Mouse (Mus musculus) heart, embryonic 15.5 days (tissue): ENCODE measurements at regions not wholly inside any gene's neighbourhood (a gene's known extent, or its start where the extent isn't known, plus 50 kb on each side); places are given as distances from the start of the nearest gene placed in this dataset.
A peak's percentile ranks its signal among the peaks of the same experiment; 100 is the strongest.

ENCODE experiments used
- ATAC-seq: fragments of 200-750 bp; cut with Nextera tagmentation; replicated peaks from 2 replicates; pipeline ENCODE4 v1.8.0; 2017; ENCODE audit warnings: low read depth, moderate TSS enrichment; ENCODE audit not compliant: insufficient number of reproducible peaks, insufficient read depth, low FRiP score
- H3K27ac ChIP-seq: fragments of 300-500 bp; sonication (generic); 2 replicates; pipeline ENCODE4 v1.5.1; 2015; ENCODE audit warnings: mild to moderate bottlenecking, inconsistent platforms
- H3K27me3 ChIP-seq: fragments of 300-500 bp; sonication (generic); 2 replicates; pipeline ENCODE4 v1.6.1; 2015; ENCODE audit warnings: inconsistent platforms
- H3K36me3 ChIP-seq: fragments of 300-500 bp; sonication (generic); 2 replicates; pipeline ENCODE4 v1.6.1; 2015; ENCODE audit warnings: mild to moderate bottlenecking, inconsistent platforms
- H3K4me1 ChIP-seq: fragments of 300-500 bp; sonication (generic); replicated peaks from 2 replicates; pipeline ENCODE4 v1.6.1; 2015; ENCODE audit warnings: inconsistent platforms
- H3K4me2 ChIP-seq: fragments of 300-500 bp; sonication (generic); 2 replicates; pipeline ENCODE4 v1.6.1; 2015; ENCODE audit warnings: inconsistent platforms, mild to moderate bottlenecking, moderate library complexity
- H3K4me3 ChIP-seq: fragments of 300-500 bp; sonication (generic); 2 replicates; pipeline ENCODE4 v1.5.1; 2015; ENCODE audit warnings: mild to moderate bottlenecking, inconsistent platforms
- H3K9ac ChIP-seq: fragments of 300-500 bp; sonication (generic); 2 replicates; pipeline ENCODE4 v1.6.1; 2015; ENCODE audit warnings: mild to moderate bottlenecking, inconsistent platforms
- H3K9me3 ChIP-seq: fragments of 300-500 bp; sonication (generic); replicated peaks from 2 replicates; pipeline ENCODE4 v1.6.1; 2016; ENCODE audit warnings: inconsistent platforms
- WGBS: fragments of 180-500 bp; shearing (Covaris S2); methylation state at CpG from one replicate; pipeline ENCODE4 v1.1.7; 2015; ENCODE audit warnings: mixed read lengths; 5-methylcytosine and 5-hydroxymethylcytosine counted together

DNA sequence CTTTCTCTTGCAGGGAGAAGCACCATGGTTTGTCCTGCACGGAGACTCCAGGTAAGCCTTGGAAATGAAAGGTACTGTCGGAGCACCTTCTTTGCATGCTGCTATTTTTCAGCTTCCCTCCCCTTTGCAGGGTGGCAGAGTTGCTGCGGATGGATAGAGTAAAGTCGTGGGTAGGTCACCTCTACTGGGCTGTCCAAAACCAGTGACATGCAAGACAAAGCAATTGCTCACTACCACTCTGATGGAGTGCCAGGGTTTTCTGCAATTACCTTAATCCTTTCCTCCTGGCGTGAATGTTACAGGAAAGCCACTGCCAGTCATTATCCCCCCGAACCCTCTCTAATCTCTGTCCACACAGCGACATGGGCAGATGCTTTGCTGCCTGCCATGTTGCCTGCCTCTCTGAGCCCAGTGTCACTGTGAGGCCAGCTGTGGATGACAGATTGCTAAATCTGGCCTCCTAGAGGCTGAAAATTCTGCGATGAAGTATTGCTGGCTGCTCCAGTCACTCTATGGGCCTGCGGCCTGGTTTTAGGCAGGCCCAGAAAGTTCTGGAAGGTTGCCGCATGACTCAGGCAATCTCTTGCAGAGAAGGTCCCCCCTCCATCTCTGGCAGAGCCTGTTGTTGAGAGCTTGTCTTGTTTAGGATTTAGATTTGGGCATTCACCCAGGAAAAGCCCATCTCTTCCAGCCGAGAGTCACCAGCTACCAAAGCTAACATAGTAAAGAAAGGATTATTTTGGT, 54.1 kb upstream of the Sod3 start:
- Histone ChIP-seq H3K36me3 (no peaks in the 10 kb centered on the region), H3K27ac (no peak overlapping the region), H3K4me2 (no peak overlapping the region), H3K4me3 (no peak overlapping the region), H3K9ac (no peak overlapping the region), H3K9me3 (no peaks in the 10 kb centered on the region), H3K4me1 (no peaks in the 10 kb centered on the region), H3K27me3 (no peaks in the 10 kb centered on the region)
- no peak for ATAC-seq
- 74% methylated on average over 11 of the region's 11 CpGs for WGBS

DNA sequence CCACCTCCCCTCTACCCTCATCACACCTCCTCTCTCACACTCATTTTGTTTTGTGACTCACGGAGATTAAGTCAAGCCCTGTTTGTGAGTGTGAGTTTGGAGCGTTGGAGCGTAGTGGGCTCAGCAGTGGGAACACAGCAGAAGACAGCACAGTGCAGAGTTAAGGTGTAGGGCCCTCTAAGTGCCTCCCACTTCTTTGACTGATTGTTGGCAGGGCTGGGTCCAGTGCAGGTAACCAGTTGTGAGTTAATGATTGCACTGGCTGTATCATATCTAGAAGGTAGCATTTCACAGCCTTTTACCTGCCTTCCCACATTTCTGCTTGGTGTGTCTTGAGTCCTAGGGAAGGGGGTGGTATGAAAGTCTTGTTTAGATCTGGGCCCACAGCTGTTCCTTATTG, 67.3 kb upstream of the Sod3 start:
- Histone ChIP-seq H3K4me3 (no peak overlapping the region), H3K9ac (no peak overlapping the region), H3K4me1 (peaks cover 10% of the 10 kb centered on the region), H3K27ac (no peak overlapping the region), H3K9me3 (no peaks in the 10 kb centered on the region), H3K4me2 (no peak overlapping the region), H3K36me3 (no peaks in the 10 kb centered on the region), H3K27me3 (no peaks in the 10 kb centered on the region)
- 90% methylated on average over 3 of the region's 3 CpGs for WGBS
- no peak for ATAC-seq

DNA sequence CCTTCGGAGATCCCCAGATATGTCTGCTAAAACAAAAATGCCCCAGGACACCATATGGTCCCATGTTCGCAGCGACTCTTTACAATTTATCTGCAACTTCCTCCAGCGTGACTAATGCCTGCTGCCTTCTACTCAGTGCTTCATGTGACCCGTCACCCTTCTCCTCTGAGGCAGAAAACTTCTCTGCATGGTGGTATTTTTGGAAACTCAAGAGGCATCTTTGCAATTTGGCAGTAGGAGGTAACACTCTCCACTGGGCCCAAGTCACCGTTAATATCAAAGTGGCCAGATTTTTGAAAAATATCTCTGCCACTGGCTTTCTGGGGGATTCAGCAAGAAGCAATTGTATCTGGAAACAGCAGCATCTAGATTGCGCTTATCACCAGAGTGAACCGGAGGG, 69.1 kb upstream of the Sod3 start:
- ATAC-seq = 0 out of 2 replicates have a peak, but pooled peaks have one; percentile 47
- no peak overlapping the region for H3K9ac ChIP-seq
- no peaks in the 10 kb centered on the region for H3K27me3 ChIP-seq
- no peaks in the 10 kb centered on the region for H3K36me3 ChIP-seq
- peak overlapping the region; percentile 83 for H3K27ac ChIP-seq
- no peaks in the 10 kb centered on the region for H3K9me3 ChIP-seq
- peaks cover 10% of the 10 kb centered on the region for H3K4me1 ChIP-seq
- 21% methylated on average over 8 of the region's 8 CpGs for WGBS
- H3K4me2 ChIP-seq = peak overlapping the region; percentile 41
- no peak overlapping the region for H3K4me3 ChIP-seq

DNA sequence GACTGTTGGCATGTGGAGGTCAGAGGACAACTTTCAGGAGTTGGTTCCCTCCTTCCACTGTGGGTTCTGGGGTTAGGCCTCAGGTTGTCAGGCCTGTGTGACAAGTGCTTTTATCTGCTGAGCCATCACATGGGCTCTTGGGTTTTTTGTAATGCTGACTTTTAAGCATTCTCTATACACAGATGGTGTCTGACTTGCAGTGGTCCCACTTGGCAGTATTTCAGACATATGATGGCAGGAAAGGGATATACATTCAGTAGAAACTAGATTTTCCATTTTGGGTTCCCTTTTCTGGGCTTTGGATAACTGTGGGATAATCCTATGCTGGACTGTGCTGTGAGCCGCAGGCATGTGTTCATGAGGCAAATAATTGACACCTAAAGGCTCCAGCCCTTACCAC, 75.3 kb upstream of the Sod3 start:
- WGBS = 78% methylated on average over 1 of the region's 1 CpGs
- no peaks in the 10 kb centered on the region for H3K9me3 ChIP-seq
- no peak overlapping the region for H3K4me3 ChIP-seq
- no peak overlapping the region for H3K9ac ChIP-seq
- no peaks in the 10 kb centered on the region for H3K4me1 ChIP-seq
- ATAC-seq = no peak
- no peak overlapping the region for H3K4me2 ChIP-seq
- no peaks in the 10 kb centered on the region for H3K27me3 ChIP-seq
- H3K36me3 ChIP-seq = no peaks in the 10 kb centered on the region
- no peak overlapping the region for H3K27ac ChIP-seq

DNA sequence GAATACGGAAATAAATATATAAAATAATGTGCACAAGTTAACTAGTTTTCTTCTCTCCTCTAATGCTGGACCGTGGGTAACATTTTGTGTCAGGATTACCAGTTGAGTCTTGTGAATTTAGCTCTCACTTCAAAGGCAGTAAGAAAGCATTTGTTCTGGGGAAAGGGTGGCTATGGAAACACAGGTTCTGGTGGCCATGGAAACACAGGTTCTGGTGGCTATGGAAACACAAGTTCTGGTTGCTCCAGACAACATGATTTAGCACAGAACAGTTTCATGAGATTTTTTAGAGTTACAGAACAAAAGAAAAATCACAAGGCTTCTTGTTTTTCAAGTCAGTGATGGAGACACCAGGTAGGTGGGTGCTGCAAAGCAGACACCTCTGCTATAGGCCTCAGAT, 82.7 kb upstream of the Sod3 start:
- no peak for ATAC-seq
- no peaks in the 10 kb centered on the region for H3K27me3 ChIP-seq
- H3K4me3 ChIP-seq = no peak overlapping the region
- WGBS = 84% methylated on average over 2 of the region's 2 CpGs
- H3K4me1 ChIP-seq = no peaks in the 10 kb centered on the region
- no peak overlapping the region for H3K4me2 ChIP-seq
- H3K9me3 ChIP-seq = no peaks in the 10 kb centered on the region
- H3K27ac ChIP-seq = no peak overlapping the region
- H3K9ac ChIP-seq = no peak overlapping the region
- H3K36me3 ChIP-seq = no peaks in the 10 kb centered on the region

DNA sequence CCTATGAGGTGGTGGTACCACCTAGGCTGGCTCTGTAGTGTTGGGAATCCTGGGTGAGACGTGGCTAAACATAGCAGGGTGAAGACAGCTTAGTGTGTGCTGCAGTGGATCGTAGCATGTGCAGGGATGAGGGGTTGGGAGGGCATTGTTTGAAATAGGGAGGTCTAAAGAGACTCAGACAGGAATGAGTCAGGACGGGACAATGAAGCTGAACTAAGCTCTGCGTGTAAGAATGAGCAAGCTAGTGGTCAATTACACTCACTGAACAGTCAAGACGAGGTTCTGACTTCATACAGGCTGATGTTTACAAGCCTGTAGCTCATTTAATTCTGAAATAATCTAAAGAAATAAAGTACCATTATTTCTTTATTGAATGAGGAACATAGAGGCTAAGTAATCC, 85.5 kb upstream of the Sod3 start:
- WGBS = 74% methylated on average over 5 of the region's 5 CpGs

DNA sequence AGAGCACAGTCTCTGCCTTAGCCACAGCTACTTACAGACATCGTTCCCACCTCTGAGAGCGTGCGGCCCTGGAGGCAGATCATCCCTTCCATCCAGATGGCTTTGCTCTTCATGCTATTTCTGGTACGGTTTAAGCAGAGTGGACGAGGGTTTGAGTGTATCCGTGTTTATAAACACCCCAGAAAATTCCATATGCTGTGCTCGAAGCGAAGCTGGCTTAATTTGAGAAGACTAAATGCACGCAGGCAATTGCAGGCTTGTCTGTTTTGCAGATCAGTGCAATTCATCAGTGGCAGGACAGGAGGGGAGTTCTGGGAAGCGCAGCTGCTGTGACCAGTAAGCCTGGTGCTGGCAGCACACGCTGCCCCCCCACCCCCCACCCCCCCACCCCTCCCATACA, 72.9 kb upstream of the Dhx15 start:
- Histone ChIP-seq H3K4me1 (no peaks in the 10 kb centered on the region), H3K27ac (no peak overlapping the region), H3K9ac (no peak overlapping the region), H3K4me2 (no peak overlapping the region), H3K9me3 (0 out of 2 replicates have a peak, but pooled peaks cover 4% of the 10 kb centered on the region), H3K4me3 (no peak overlapping the region), H3K27me3 (no peaks in the 10 kb centered on the region), H3K36me3 (no peaks in the 10 kb centered on the region)
- WGBS = 75% methylated on average over 11 of the region's 11 CpGs
- ATAC-seq = no peak

More for the DNA sequence above, 85.5 kb upstream of the Sod3 start:
- no peak overlapping the region for H3K27ac ChIP-seq
- ATAC-seq = no peak
- H3K4me2 ChIP-seq = no peak overlapping the region
- H3K4me3 ChIP-seq = no peak overlapping the region
- no peaks in the 10 kb centered on the region for H3K4me1 ChIP-seq
- H3K9me3 ChIP-seq = no peaks in the 10 kb centered on the region
- no peak overlapping the region for H3K9ac ChIP-seq
- H3K27me3 ChIP-seq = no peaks in the 10 kb centered on the region
- H3K36me3 ChIP-seq = no peaks in the 10 kb centered on the region

DNA sequence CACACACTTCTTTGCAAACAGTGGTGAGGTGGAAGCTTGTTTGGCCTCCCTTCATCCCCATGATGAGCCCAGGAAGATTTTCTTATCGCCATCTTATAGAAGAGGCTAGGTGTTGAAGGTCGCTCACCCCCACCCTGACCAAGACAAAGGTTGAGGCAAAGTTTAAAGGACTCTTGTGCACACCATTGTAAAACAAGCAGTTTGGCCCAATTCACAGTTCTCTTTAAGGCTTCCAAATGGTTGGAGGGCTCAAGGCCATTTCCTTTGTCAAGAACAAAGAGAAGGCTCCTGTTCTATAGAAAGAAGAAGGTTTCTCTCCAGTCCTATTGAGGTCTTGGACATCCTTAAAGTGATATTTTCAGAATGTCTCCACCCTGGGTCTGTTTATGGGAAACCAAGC, 67.8 kb upstream of the Dhx15 start:
- 81% methylated on average over 2 of the region's 2 CpGs for WGBS
- Histone ChIP-seq H3K9me3 (no peaks in the 10 kb centered on the region), H3K4me1 (no peaks in the 10 kb centered on the region), H3K36me3 (no peaks in the 10 kb centered on the region), H3K27ac (no peak overlapping the region), H3K27me3 (no peaks in the 10 kb centered on the region), H3K9ac (no peak overlapping the region), H3K4me2 (no peak overlapping the region), H3K4me3 (no peak overlapping the region)
- ATAC-seq = no peak

DNA sequence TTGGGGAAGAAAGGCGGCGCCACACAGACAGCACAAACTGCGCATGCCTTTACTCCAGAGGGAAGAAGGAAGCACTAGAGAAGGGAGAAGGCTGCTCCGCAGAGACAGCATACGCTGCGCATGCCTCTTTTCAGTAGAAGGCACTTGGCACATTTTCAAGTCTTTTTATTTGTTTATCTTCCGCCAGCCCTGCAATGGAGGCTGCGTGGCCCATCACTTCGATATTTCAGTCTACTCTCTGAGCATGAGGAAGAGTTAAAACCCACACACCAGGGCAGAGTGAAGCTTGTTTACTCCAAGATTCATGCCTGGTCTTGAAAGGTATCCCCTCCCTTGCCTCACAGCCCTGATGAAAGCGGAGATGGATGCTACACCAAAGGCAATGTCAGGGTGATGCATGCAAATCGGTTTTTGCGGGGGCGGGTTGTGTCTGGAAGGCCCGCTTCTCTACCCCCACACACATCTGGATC, 64.3 kb upstream of the Dhx15 start:
- Histone ChIP-seq H3K36me3 (no peaks in the 10 kb centered on the region), H3K4me3 (peak overlapping the region; percentile 25), H3K27me3 (no peaks in the 10 kb centered on the region), H3K4me1 (no peaks in the 10 kb centered on the region), H3K9ac (no peak overlapping the region), H3K9me3 (no peaks in the 10 kb centered on the region), H3K4me2 (peak overlapping the region; percentile 33; the same call in 1 of the 2 replicates), H3K27ac (no peak overlapping the region)
- WGBS = 56% methylated on average over 14 of the region's 14 CpGs
- no peak for ATAC-seq

DNA sequence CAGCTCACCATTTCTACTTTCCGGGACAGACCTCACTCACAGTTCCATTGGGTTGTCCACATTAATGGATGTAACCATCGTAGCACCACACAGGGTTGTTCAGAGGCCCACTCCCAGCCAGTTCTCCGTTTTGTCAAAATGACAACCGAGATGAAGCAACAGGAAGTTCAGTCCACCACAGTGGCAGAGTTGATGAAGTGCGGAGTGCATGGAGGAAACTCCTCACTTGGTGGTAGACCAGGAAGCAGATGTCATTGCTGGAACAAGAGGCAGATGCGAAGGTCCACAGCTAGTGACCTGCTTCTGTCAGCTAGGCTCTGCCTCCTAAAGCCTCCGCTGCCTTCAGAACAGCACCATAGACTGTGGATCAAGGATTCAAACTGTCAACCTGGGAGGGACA, 59.5 kb upstream of the Dhx15 start:
- WGBS = 70% methylated on average over 7 of the region's 7 CpGs
- Histone ChIP-seq H3K27ac (no peak overlapping the region), H3K4me1 (no peaks in the 10 kb centered on the region), H3K9me3 (no peaks in the 10 kb centered on the region), H3K36me3 (no peaks in the 10 kb centered on the region), H3K27me3 (no peaks in the 10 kb centered on the region), H3K4me2 (no peak overlapping the region), H3K4me3 (no peak overlapping the region), H3K9ac (no peak overlapping the region)
- ATAC-seq = no peak

DNA sequence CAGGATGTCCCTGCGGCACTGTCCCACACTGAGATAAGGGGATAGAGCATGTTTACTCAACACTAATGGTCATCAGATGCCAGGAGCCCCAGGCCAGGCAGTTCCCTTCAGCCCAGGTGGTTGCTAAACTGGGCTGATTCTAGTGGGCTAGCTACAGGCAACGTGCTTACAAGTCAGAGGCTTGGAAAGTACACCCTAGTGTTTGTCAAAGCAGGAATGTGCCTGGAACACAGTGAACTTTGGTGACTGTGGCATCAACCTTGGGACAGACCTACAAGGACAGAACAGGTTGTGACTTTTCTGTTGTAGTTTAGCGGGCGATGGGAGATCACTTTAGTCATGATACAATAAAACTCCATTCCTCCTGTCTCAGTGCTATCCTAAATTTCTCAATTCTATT, 53.6 kb upstream of the Dhx15 start:
- Histone ChIP-seq H3K27me3 (no peaks in the 10 kb centered on the region), H3K4me1 (no peaks in the 10 kb centered on the region), H3K9ac (no peak overlapping the region), H3K9me3 (no peaks in the 10 kb centered on the region), H3K4me3 (no peak overlapping the region), H3K4me2 (no peak overlapping the region), H3K27ac (no peak overlapping the region), H3K36me3 (no peaks in the 10 kb centered on the region)
- 68% methylated on average over 4 of the region's 4 CpGs for WGBS
- ATAC-seq = no peak

DNA sequence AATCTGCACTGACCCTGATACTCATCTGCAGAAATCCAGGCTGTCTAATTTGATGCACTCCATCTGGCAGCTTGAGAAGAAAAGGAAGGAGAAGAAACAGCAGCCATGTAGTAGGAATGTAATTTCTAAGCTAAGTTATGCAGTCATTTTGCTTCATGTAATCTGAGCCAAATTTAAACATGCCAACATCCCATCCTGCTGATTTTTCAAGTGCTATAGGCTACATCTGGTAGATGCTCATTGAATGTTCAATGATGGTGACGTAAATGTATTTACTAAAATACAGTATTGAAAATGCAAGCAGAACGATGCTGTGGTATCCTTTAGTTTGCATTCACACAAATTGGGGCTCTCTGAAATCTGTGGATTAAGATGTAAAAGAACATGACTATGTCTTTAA, 52.1 kb upstream of the Dhx15 start:
- H3K27ac ChIP-seq = no peak overlapping the region
- no peaks in the 10 kb centered on the region for H3K27me3 ChIP-seq
- H3K36me3 ChIP-seq = no peaks in the 10 kb centered on the region
- no peak for ATAC-seq
- no peak overlapping the region for H3K9ac ChIP-seq
- H3K9me3 ChIP-seq = no peaks in the 10 kb centered on the region
- no peak overlapping the region for H3K4me3 ChIP-seq
- no peaks in the 10 kb centered on the region for H3K4me1 ChIP-seq
- WGBS = 84% methylated on average over 2 of the region's 2 CpGs
- H3K4me2 ChIP-seq = no peak overlapping the region
